Mouse (Mus musculus): ENCODE data around the gene Best1.

GRCm38 (mm10) chr19:9964205-9964916 lies 37.1 kb downstream of the Best1 start:
- TF ChIP-seq CTCF (IDR thresholded peaks at IDR 0.05; ENCODE audit: low read depth): no peak
- TF ChIP-seq EP300 (IDR thresholded peaks at IDR 0.05; ENCODE audit: low read depth): no peak

All from heart, postnatal 0 days (tissue).